Mouse (Mus musculus) kidney, postnatal 25 days (tissue): ENCODE measurements at regions not wholly inside any gene's neighbourhood (a gene's known extent, or its start where the extent isn't known, plus 50 kb on each side); places are given as distances from the start of the nearest gene placed in this dataset.

Source experiments
- DNase-seq, 2 experiments: peaks; one replicate each; pipeline ENCODE4 v3.0.0; 2021; ENCODE audit warnings: mixed read lengths in 2 of 2

GRCm38 (mm10) chr16:69800955-69801598, 62.5 kb downstream of the Speer2 start:
- no peak for DNase-seq

GRCm38 (mm10) chr16:69796299-69796698, 67.2 kb downstream of the Speer2 start:
- DNase-seq = peak in 1 of 2 experiments; percentile 33

- DNase-seq = no peak
Observed at GRCm38 (mm10) chr16:69790671-69791070, 72.9 kb downstream of the Speer2 start.

GRCm38 (mm10) chr16:69770768-69771167, 92.8 kb downstream of the Speer2 start:
- DNase-seq = no peak
